Mouse (Mus musculus): ENCODE data around the gene Nln. TPM values are rescaled to one million over a fixed set of nuclear protein-coding genes. Genes with fewer than 3 reads are reported as not detected.

Nln gene
- polyA plus RNA-seq (2015; fragmentation: Nextera tagmentation; extraction: Ambion mirVana), result 9.1 and 12.1 TPM in 2 replicates

- Histone ChIP-seq H3K4me2 (peak within 1 kb of the TSS; percentile 87), H3K4me3 (replicated peaks) (peak within 1 kb of the TSS; percentile 65), H3K27ac (no peak within 1 kb of the TSS; the same call in 1 of the 2 replicates), H3K27me3 (peaks cover 26% of the 10 kb centered on the region), H3K9ac (peak within 1 kb of the TSS; percentile 68), H3K9me3 (replicated peaks) (no peaks in the 10 kb centered on the region), H3K4me1 (replicated peaks) (peaks cover 20% of the 10 kb centered on the region), H3K36me3 (no peaks in the 10 kb centered on the region)
- DNase-seq (peak; percentile 81), ATAC-seq (ENCODE audit: low read depth) (peak; percentile 98)
- WGBS (ENCODE audit: insufficient replicate concordance), result 1% methylated on average over 37 of the region's 44 CpGs
These were observed at the start of gene Nln, which contains the start of gene Sgtb for GRCm38 (mm10) chr13:104109288-104109815. TSS of gene Nln (minus strand) at chr13:104109614. TSS of gene Sgtb (plus strand) at chr13:104109741.

GRCm38 (mm10) chr13:104155686-104156085 is 46.3 kb upstream of the Nln start:
- Histone ChIP-seq H3K4me1 (replicated peaks) (no peaks in the 10 kb centered on the region), H3K27ac (no peak overlapping the region), H3K36me3 (peaks cover 54% of the 10 kb centered on the region), H3K9me3 (replicated peaks) (no peaks in the 10 kb centered on the region), H3K9ac (no peak overlapping the region), H3K27me3 (no peaks in the 10 kb centered on the region), H3K4me2 (no peak overlapping the region), H3K4me3 (replicated peaks) (no peak overlapping the region)
- ATAC-seq (ENCODE audit: low read depth) (no peak), DNase-seq (no peak)
- WGBS (ENCODE audit: insufficient replicate concordance), result 78% methylated on average over 1 of the region's 1 CpGs

DNA sequence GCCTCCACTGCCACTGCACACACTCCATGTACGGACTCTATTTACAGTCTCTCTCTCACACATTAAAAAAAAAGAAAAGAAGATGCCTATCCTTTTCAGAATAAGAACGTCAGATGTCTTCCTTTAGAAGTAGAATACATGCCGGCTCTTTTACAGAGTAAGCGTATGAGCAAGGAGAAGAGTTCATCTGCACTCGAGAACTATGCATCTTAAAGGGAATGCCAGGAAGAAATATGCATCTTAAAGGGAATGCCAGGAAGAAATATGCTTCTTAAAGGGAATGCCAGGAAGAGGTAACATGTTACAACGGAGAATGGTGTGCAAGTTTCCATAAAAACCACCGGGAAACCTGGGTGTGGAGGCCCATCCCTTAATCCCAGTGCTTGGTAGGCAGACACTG is 45.7 kb upstream of the Nln start:
- no peaks in the 10 kb centered on the region for H3K4me1 ChIP-seq (replicated peaks)
- no peak overlapping the region for H3K27ac ChIP-seq
- 82% methylated on average over 7 of the region's 7 CpGs for WGBS (ENCODE audit: insufficient replicate concordance)
- H3K4me3 ChIP-seq (replicated peaks), result no peak overlapping the region
- no peak overlapping the region for H3K4me2 ChIP-seq
- peaks cover 49% of the 10 kb centered on the region for H3K36me3 ChIP-seq
- no peaks in the 10 kb centered on the region for H3K9me3 ChIP-seq (replicated peaks)
- no peaks in the 10 kb centered on the region for H3K27me3 ChIP-seq
- no peak overlapping the region for H3K9ac ChIP-seq
- DNase-seq (no peak), ATAC-seq (ENCODE audit: low read depth) (no peak)

DNA sequence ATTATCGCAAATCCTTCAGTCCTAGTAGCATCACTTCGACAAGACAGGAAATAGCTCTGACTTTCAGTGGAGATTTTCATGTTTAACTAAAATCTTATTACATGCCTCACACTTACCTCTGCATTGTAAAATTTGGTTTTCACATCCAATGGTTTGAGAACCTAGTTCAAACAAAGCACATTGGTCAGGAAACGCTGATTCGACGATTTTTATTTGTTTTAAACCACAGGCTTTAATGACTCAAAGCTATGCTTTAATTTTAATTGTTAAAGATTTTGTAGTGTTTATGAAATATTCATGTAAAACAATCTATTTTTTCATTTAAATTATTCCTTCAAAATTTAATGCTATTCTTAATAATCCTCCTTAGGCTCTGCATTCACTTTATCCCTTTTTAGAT is 44.8 kb upstream of the Nln start:
- WGBS (ENCODE audit: insufficient replicate concordance), result 89% methylated on average over 5 of the region's 5 CpGs
- no peak overlapping the region for H3K27ac ChIP-seq
- H3K4me3 ChIP-seq (replicated peaks), result no peak overlapping the region
- peaks cover 47% of the 10 kb centered on the region for H3K36me3 ChIP-seq
- no peak for ATAC-seq (ENCODE audit: low read depth)
- H3K9me3 ChIP-seq (replicated peaks), result no peaks in the 10 kb centered on the region
- no peaks in the 10 kb centered on the region for H3K4me1 ChIP-seq (replicated peaks)
- no peaks in the 10 kb centered on the region for H3K27me3 ChIP-seq
- H3K9ac ChIP-seq, result no peak overlapping the region
- no peak overlapping the region for H3K4me2 ChIP-seq
- DNase-seq, result no peak

- no peak overlapping the region for H3K9ac ChIP-seq
- DNase-seq (no peak), ATAC-seq (ENCODE audit: low read depth) (no peak)
- H3K36me3 ChIP-seq, result peaks cover 76% of the 10 kb centered on the region
- no peak overlapping the region for H3K4me3 ChIP-seq (replicated peaks)
- H3K4me2 ChIP-seq, result no peak overlapping the region
- no peaks in the 10 kb centered on the region for H3K27me3 ChIP-seq
- 84% methylated on average over 3 of the region's 3 CpGs for WGBS (ENCODE audit: insufficient replicate concordance)
- H3K9me3 ChIP-seq (replicated peaks), result no peaks in the 10 kb centered on the region
- no peak overlapping the region for H3K27ac ChIP-seq
- H3K4me1 ChIP-seq (replicated peaks), result no peaks in the 10 kb centered on the region
These were observed 36.2 kb upstream of the Nln start for GRCm38 (mm10) chr13:104145646-104146045.

GRCm38 (mm10) chr13:104144871-104145270 is 35.5 kb upstream of the Nln start:
- Histone ChIP-seq H3K4me1 (replicated peaks) (no peaks in the 10 kb centered on the region), H3K9me3 (replicated peaks) (no peaks in the 10 kb centered on the region), H3K27me3 (no peaks in the 10 kb centered on the region), H3K4me3 (replicated peaks) (no peak overlapping the region), H3K36me3 (peaks cover 75% of the 10 kb centered on the region), H3K9ac (no peak overlapping the region), H3K27ac (no peak overlapping the region), H3K4me2 (no peak overlapping the region)
- 84% methylated on average over 9 of the region's 9 CpGs for WGBS (ENCODE audit: insufficient replicate concordance)
- DNase-seq, result no peak
- ATAC-seq (ENCODE audit: low read depth), result no peak

GRCm38 (mm10) chr13:104139369-104140209 is 30.2 kb upstream of the Nln start:
- H3K9me3 ChIP-seq (replicated peaks), result no peaks in the 10 kb centered on the region
- 25% methylated on average over 13 of the region's 13 CpGs for WGBS (ENCODE audit: insufficient replicate concordance)
- H3K27me3 ChIP-seq, result no peaks in the 10 kb centered on the region
- H3K4me1 ChIP-seq (replicated peaks), result no peaks in the 10 kb centered on the region
- H3K36me3 ChIP-seq, result peaks cover 27% of the 10 kb centered on the region
- peak; percentile 57 for DNase-seq
- H3K9ac ChIP-seq, result no peak overlapping the region
- H3K4me2 ChIP-seq, result peak overlapping the region; percentile 57
- ATAC-seq (ENCODE audit: low read depth), result peak; percentile 60
- H3K4me3 ChIP-seq (replicated peaks), result peak overlapping the region; percentile 32; the same call in 1 of the 2 replicates
- H3K27ac ChIP-seq, result no peak overlapping the region

- ATAC-seq (ENCODE audit: low read depth) (no peak), DNase-seq (no peak)
- Histone ChIP-seq H3K4me3 (replicated peaks) (no peak overlapping the region), H3K9me3 (replicated peaks) (no peaks in the 10 kb centered on the region), H3K27me3 (no peaks in the 10 kb centered on the region), H3K9ac (no peak overlapping the region), H3K27ac (no peak overlapping the region), H3K4me1 (replicated peaks) (no peaks in the 10 kb centered on the region), H3K36me3 (no peaks in the 10 kb centered on the region), H3K4me2 (no peak overlapping the region)
- WGBS (ENCODE audit: insufficient replicate concordance), result 79% methylated on average over 4 of the region's 4 CpGs
These were observed 25.2 kb upstream of the Nln start for GRCm38 (mm10) chr13:104134510-104135085.

DNA sequence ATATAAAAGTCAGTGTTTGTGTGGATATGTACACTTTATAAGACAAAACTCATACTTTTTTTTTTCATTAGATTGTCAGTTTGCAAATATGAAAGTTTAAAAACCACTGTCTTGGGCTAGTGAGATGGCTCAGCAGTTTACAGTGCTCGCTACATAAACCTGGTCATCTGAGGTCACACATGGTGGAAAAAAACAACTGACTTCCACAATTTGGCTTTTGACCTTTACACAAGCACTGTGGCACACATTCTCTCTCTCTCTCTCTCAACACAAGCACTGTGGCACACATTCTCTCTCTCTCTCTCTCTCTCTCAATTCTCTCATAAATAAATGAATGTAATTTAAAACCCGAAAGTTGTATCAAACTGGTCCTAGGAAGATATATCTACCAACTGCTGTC is 23.1 kb upstream of the Nln start:
- no peaks in the 10 kb centered on the region for H3K9me3 ChIP-seq (replicated peaks)
- no peak overlapping the region for H3K27ac ChIP-seq
- no peak overlapping the region for H3K4me3 ChIP-seq (replicated peaks)
- no peak for DNase-seq
- H3K4me1 ChIP-seq (replicated peaks), result no peaks in the 10 kb centered on the region
- ATAC-seq (ENCODE audit: low read depth), result no peak
- H3K9ac ChIP-seq, result no peak overlapping the region
- 62% methylated on average over 2 of the region's 2 CpGs for WGBS (ENCODE audit: insufficient replicate concordance)
- H3K27me3 ChIP-seq, result no peaks in the 10 kb centered on the region
- no peaks in the 10 kb centered on the region for H3K36me3 ChIP-seq
- H3K4me2 ChIP-seq, result no peak overlapping the region

GRCm38 (mm10) chr13:104123662-104124381 is 14.4 kb upstream of the Nln start:
- H3K36me3 ChIP-seq, result no peaks in the 10 kb centered on the region
- WGBS (ENCODE audit: insufficient replicate concordance), result 78% methylated on average over 20 of the region's 20 CpGs
- no peak overlapping the region for H3K9ac ChIP-seq
- DNase-seq (no peak), ATAC-seq (ENCODE audit: low read depth) (no peak)
- H3K4me3 ChIP-seq (replicated peaks), result no peak overlapping the region
- H3K4me2 ChIP-seq, result no peak overlapping the region
- no peaks in the 10 kb centered on the region for H3K4me1 ChIP-seq (replicated peaks)
- H3K9me3 ChIP-seq (replicated peaks), result no peaks in the 10 kb centered on the region
- H3K27me3 ChIP-seq, result no peaks in the 10 kb centered on the region
- no peak overlapping the region for H3K27ac ChIP-seq

Data from liver, embryonic 13.5 days (tissue).